Mouse (Mus musculus) hindbrain, postnatal 0 days (tissue): ENCODE results near the gene Gm11939. TPM values are rescaled to one million over a fixed set of nuclear protein-coding genes. Genes with fewer than 3 reads are reported as not detected.
"Not testable (repeated sequence)": the region's sequence is repeated elsewhere in the genome, so short reads cannot be mapped to it uniquely, and the experiment has no call there.

ENCODE experiments used
- ATAC-seq: fragments of 200-750 bp; cut with Nextera tagmentation; 2 replicates; pipeline ENCODE4 v1.8.0; 2017; ENCODE audit warnings: mild to moderate bottlenecking, moderate TSS enrichment, moderate library complexity
- DNase-seq: peaks from one replicate; pipeline ENCODE4 v3.0.0-alpha.2; 2015; ENCODE audit warnings: low spot score
- H3K27ac ChIP-seq: fragments of 300-500 bp; sonication (generic); 2 replicates; pipeline ENCODE4 v1.5.1; 2014; ENCODE audit warnings: mild to moderate bottlenecking
- H3K27me3 ChIP-seq: fragments of 300-500 bp; sonication (generic); 2 replicates; pipeline ENCODE4 v1.6.1; 2014; ENCODE audit warnings: low read length, mixed read lengths; ENCODE audit not compliant: insufficient read depth
- H3K36me3 ChIP-seq: fragments of 300-500 bp; sonication (generic); 2 replicates; pipeline ENCODE4 v1.6.1; 2014; ENCODE audit warnings: low read length, mixed read lengths; ENCODE audit not compliant: insufficient read depth
- H3K4me1 ChIP-seq: fragments of 300-500 bp; sonication (generic); 2 replicates; pipeline ENCODE4 v1.6.1; 2014; ENCODE audit warnings: antibody characterized with exemption, low read length, mixed read lengths; ENCODE audit not compliant: insufficient read depth
- H3K4me2 ChIP-seq: fragments of 300-500 bp; sonication (generic); 2 replicates; pipeline ENCODE4 v1.6.1; 2014; ENCODE audit warnings: low read depth, mild to moderate bottlenecking, low read length, moderate library complexity, mixed read lengths
- H3K4me3 ChIP-seq: fragments of 300-500 bp; sonication (generic); 2 replicates; pipeline ENCODE4 v1.5.1; 2014; ENCODE audit warnings: low read length
- H3K9ac ChIP-seq: fragments of 300-500 bp; sonication (generic); replicated peaks from 2 replicates; pipeline ENCODE4 v1.6.1; 2014; ENCODE audit warnings: mild to moderate bottlenecking, low read length, moderate library complexity, mixed read lengths
- H3K9me3 ChIP-seq: fragments of 300-500 bp; sonication (generic); 2 replicates; pipeline ENCODE4 v1.6.1; 2016; ENCODE audit warnings: low read length, mixed read lengths
- CTCF ChIP-seq: IDR thresholded peaks from 2 replicates; pipeline ENCODE4 v1.5.1; 2016; ENCODE audit warnings: antibody characterized with exemption, control low read depth, low read depth
- WGBS: fragments of 180-500 bp; shearing (Covaris S2); extraction: QIAGEN DNeasy Blood & Tissue Kit; methylation state at CpG from one replicate; pipeline ENCODE4 v1.1.7; 2014; 5-methylcytosine and 5-hydroxymethylcytosine counted together
- polyA plus RNA-seq: library from polyadenylated mRNA; unstranded; fragments of >200 nt; fragmentation: Nextera tagmentation; extraction: Ambion mirVana; gene quantifications from 2 replicates; pipeline ENCODE4 v1.2.1, GENCODE M21; 2015
- total RNA-seq: library from RNA; depleted of rRNA; stranded (reverse); fragments of >200 nt; gene quantifications from 2 replicates; pipeline ENCODE4 v1.2.3, GENCODE M21; 2014; rRNA removed

Gm11939 gene
- total RNA-seq (not detected in 2 replicates), polyA plus RNA-seq (not detected in 2 replicates)

GRCm38 (mm10) chr11:99559366-99559765, at the start of gene Gm11939:
Gm11939 (minus strand) TSS chr11:99559466.
- Histone ChIP-seq H3K4me2 (no peak within 1 kb of the TSS), H3K4me3 (no peak within 1 kb of the TSS)

DNA sequence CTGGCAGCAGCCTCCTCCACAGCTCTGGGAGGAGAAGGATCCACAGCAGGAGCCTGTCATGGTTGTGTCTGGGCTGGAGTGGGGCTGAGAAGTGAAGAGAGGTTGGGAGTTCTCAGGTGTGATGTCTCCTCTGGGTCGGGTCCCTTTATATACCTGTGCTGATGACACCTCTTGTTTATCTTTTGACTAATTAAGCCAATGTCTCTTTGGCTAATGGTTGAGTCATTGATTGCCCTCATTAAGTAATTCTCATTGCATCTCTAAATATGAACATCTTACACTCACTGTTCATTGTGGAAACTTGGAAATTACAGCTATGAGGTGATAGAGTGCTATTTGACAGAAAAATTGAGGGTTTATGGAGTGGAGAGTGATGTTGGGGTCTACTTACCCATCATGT, 43.9 kb upstream of the Gm11939 start, which contains the start of gene Gm11938:
Gene Gm11938 (minus strand): TSS at position 101 of the 400 bp plus-strand sequence.
- ATAC-seq, DNase-seq, H3K9ac ChIP-seq, H3K27me3 ChIP-seq, H3K4me2 ChIP-seq, H3K4me1 ChIP-seq, H3K27ac ChIP-seq, H3K36me3 ChIP-seq, H3K4me3 ChIP-seq, H3K9me3 ChIP-seq: not testable (repeated sequence)
- WGBS, result 76% methylated on average over 1 of the region's 1 CpGs

More at GRCm38 (mm10) chr11:99559366-99559765, at the start of gene Gm11939:
- no peaks in the 10 kb centered on the region for H3K9me3 ChIP-seq
- H3K4me1 ChIP-seq, result no peaks in the 10 kb centered on the region
- H3K27ac ChIP-seq, result no peak within 1 kb of the TSS
- 90% methylated on average over 9 of the region's 9 CpGs for WGBS
- no peaks in the 10 kb centered on the region for H3K36me3 ChIP-seq
- TF ChIP-seq CTCF, result no peak
- ATAC-seq (no peak), DNase-seq (no peak)
- no peak within 1 kb of the TSS for H3K9ac ChIP-seq
- no peaks in the 10 kb centered on the region for H3K27me3 ChIP-seq

DNA sequence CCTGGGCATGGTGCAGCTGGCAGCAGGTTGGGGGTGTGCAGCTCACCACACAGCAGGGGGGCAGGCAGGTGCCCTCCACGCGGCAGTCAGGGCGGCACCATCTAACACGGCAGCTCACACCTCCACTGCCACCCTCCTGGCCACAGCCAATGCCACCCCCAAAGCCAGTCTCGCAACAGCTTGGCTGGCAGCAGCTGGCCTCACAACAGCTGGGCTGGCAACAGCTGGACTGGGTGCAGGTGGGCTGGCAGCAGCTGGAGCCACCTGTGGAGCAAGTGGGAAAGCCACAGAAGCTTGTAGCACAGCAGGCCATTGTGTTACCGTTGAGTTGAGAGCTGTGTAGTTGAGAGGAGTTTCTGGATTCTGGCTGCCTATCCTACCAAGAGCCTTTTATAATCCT, 38.5 kb upstream of the Gm11939 start, which contains the start of gene Krtap9-3:
Gene Krtap9-3 (minus strand): TSS at position 364 of the 400 bp plus-strand sequence.
- not testable (repeated sequence) for ATAC-seq, H3K27ac ChIP-seq, H3K4me1 ChIP-seq, H3K27me3 ChIP-seq, H3K9me3 ChIP-seq, H3K4me2 ChIP-seq, DNase-seq, H3K36me3 ChIP-seq, H3K9ac ChIP-seq, H3K4me3 ChIP-seq
- WGBS, result 79% methylated on average over 6 of the region's 6 CpGs

DNA sequence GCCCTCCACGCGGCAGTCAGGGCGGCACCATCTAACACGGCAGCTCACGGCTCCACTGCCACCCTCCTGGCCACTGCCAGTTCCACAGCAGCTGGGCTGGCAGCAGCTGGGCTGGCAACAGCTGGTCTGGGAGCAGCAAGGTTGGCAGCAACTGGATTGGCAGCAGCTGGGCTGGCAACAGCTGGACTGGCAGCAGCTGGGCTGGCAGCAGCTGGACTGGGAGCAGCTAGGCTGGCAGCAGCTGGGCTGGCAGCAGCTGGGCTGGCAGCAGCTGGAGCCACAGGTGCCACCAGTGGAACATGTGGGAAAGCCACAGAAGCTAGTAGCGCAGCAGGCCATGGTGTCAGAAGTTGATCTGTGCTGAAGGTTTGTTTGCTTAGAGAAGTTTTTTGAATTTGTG, 31.7 kb upstream of the Gm11939 start, which contains the start of gene Krtap1-3:
Gene Krtap1-3 (minus strand): TSS at position 359 of the 400 bp plus-strand sequence.
- Histone ChIP-seq H3K4me3 (no peak within 1 kb of the TSS), H3K36me3 (no peaks in the 10 kb centered on the region), H3K27me3 (no peaks in the 10 kb centered on the region), H3K4me2 (no peak within 1 kb of the TSS), H3K9ac (no peak within 1 kb of the TSS), H3K9me3 (no peaks in the 10 kb centered on the region), H3K27ac (no peak within 1 kb of the TSS), H3K4me1 (no peaks in the 10 kb centered on the region)
- DNase-seq (no peak), ATAC-seq (no peak)
- 77% methylated on average over 6 of the region's 6 CpGs for WGBS
- no peak for TF ChIP-seq CTCF

GRCm38 (mm10) chr11:99585096-99585495, 25.8 kb upstream of the Gm11939 start:
- Histone ChIP-seq H3K9ac (no peak overlapping the region), H3K4me3 (no peak overlapping the region), H3K4me2 (no peak overlapping the region), H3K4me1 (no peaks in the 10 kb centered on the region), H3K9me3 (no peaks in the 10 kb centered on the region), H3K27me3 (no peaks in the 10 kb centered on the region), H3K27ac (no peak overlapping the region), H3K36me3 (no peaks in the 10 kb centered on the region)
- no peak for TF ChIP-seq CTCF
- DNase-seq (no peak), ATAC-seq (no peak)
- 86% methylated on average over 7 of the region's 7 CpGs for WGBS

GRCm38 (mm10) chr11:99583245-99583704, 24.0 kb upstream of the Gm11939 start, which contains the start of gene Krtap1-4:
Krtap1-4 (minus strand) TSS chr11:99583654.
- no peaks in the 10 kb centered on the region for H3K4me1 ChIP-seq
- 69% methylated on average over 5 of the region's 5 CpGs for WGBS
- H3K36me3 ChIP-seq, result no peaks in the 10 kb centered on the region
- H3K9ac ChIP-seq, result no peak within 1 kb of the TSS
- TF ChIP-seq CTCF, result no peak
- H3K27me3 ChIP-seq, result no peaks in the 10 kb centered on the region
- no peak within 1 kb of the TSS for H3K4me2 ChIP-seq
- H3K27ac ChIP-seq, result no peak within 1 kb of the TSS
- no peak within 1 kb of the TSS for H3K4me3 ChIP-seq
- ATAC-seq (no peak), DNase-seq (no peak)
- no peaks in the 10 kb centered on the region for H3K9me3 ChIP-seq

DNA sequence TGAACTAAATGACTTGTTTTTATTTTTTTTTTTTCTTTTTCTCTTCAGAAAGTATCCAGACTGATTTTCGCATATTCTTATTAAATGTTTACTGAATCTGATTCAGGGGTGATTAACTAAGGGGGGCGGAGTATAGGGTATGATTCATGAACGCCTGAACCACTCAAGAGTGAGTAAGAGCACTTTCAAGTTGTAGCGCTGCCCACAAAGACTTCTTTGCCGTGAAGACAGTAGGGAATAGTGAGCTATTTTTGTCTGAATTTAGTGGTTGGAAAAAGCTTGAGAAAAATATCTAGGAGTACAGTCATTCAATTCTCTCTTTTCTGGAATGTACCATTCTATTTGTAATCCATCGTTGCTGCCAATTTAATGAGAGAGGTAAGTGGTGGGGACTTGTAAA, 22.3 kb upstream of the Gm11939 start:
- Histone ChIP-seq H3K9ac (no peak overlapping the region), H3K4me2 (no peak overlapping the region), H3K9me3 (no peaks in the 10 kb centered on the region), H3K27me3 (no peaks in the 10 kb centered on the region), H3K4me1 (no peaks in the 10 kb centered on the region), H3K36me3 (no peaks in the 10 kb centered on the region), H3K4me3 (no peak overlapping the region), H3K27ac (no peak overlapping the region)
- no peak for ATAC-seq
- DNase-seq, result no peak
- WGBS, result 86% methylated on average over 6 of the region's 6 CpGs
- no peak for TF ChIP-seq CTCF
